Mouse (Mus musculus) lung, postnatal 0 days (tissue): Measurements from ENCODE around the gene Hcar2.

Source experiments
- CTCF ChIP-seq: IDR thresholded peaks from 2 replicates; pipeline ENCODE4 v1.5.1; 2016; ENCODE audit warnings: antibody characterized with exemption, mild to moderate bottlenecking
- EP300 ChIP-seq: IDR thresholded peaks from 2 replicates; pipeline ENCODE4 v1.6.1; 2016; ENCODE audit warnings: antibody characterized with exemption, mild to moderate bottlenecking, control low read depth

DNA sequence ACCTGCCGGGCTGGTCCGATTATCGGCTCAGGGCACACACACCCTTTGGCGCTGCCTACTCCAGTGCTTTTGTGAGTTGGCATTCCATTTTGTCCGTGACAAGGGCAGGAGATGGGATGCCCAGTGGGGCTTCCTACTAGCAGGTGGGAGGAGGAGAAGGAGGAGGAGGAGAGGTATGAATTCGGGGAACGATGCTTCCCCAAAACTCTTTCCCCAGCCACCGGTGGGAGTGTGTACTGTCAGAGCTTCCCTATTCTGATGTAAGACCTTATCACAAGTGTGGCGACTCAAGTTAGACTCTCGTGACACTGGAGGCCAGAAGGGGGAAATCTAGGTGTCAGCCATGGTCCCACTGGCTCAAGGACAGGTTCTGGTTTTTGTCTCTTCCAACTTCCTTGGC, 19.0 kb upstream of the Hcar2 start:
- no peak for TF ChIP-seq EP300
- TF ChIP-seq CTCF, result no peak
